Mouse (Mus musculus): Measurements from ENCODE around the gene Taar1. TPM values are rescaled to one million over a fixed set of nuclear protein-coding genes. Genes with fewer than 3 reads are reported as not detected.

The Taar1 gene
- polyA plus RNA-seq (2012; rRNA removed), result not detected in 2 replicates

DNA sequence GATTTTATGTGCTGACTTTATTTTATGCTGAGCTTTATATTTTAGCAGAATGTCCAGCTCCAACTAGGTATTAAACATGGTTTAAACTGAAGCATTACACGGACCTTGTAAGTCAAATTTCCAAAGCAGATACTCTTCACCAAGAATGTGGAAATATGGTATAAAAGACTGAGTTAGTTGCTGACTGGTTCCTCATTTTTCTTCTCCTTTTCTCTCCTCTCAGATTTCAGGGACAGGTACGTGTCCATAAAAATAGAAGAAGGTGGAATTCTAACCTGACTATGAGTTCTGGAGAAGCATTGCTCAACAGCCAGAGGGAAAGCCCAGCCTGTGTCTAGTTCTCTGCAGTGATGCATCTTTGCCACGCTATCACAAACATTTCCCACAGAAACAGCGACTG, at the start of gene Taar1:
Gene Taar1, plus strand, starts transcription at position 301 of the 400 bp plus-strand sequence.
- 88% methylated on average over 4 of the region's 4 CpGs for WGBS
- no peak for DNase-seq (ENCODE audit: low read depth, low spot score)

DNA sequence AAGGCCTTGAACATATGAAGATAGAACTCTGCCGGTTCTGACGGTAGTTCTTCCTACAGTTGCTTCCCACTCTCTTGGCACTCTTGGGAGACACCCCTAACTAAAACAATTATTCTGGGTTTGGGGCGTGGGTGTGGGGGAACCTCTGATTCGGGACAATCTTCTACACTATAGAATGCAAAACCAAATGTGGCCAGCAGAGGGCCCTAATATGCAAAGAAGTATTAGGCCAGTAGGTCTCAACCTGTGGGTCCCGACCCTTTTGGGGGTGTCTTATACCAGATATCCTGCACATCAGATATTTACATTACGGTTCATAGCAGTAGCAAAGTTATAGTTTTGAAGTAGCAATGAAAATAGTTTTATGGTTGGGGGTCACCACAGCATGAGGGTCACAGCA, 39.5 kb upstream of the Taar1 start:
- DNase-seq (ENCODE audit: low read depth, low spot score), result no peak
- 78% methylated on average over 6 of the region's 6 CpGs for WGBS

DNA sequence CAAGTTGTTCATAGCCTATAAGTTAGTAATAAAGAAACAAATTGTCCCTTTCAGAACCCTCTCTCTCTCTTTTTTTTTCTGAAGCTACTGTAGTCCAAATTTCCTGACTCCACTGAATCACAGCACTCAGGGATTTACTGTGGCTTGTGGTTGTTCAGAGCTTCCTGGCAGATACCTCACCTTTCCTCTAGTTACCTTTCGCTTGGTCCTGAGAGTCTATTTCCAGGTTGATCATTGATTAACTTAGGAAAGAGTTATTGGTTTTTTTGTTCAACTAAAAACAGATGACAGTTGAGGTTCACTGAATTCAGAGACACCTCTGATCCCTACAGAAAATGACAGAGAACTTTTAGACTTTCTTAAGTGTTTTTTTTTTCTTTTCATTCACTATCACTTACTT, 35.2 kb upstream of the Taar1 start:
- no peak for DNase-seq (ENCODE audit: low read depth, low spot score)
- 35% methylated on average over 1 of the region's 1 CpGs for WGBS

DNA sequence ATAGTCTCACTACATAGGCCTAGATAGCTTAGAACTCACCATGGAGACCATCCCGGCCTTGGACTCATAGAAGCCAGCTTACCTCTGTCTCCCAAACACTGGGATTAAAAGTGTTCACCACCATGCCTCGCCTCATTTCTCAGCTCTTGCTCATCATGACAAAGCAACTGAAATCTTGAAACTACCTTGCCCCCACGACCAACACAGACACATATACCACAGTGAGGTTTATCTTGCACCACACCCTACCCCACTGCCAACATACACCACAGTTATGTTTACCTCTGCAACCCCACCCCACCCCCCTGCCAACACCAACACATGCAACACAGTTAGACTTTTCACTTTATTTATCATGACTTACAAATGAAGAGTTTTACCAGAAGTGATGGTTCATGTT, 34.1 kb upstream of the Taar1 start:
- no peak for DNase-seq (ENCODE audit: low read depth, low spot score)
- WGBS, result 77% methylated on average over 3 of the region's 3 CpGs

DNA sequence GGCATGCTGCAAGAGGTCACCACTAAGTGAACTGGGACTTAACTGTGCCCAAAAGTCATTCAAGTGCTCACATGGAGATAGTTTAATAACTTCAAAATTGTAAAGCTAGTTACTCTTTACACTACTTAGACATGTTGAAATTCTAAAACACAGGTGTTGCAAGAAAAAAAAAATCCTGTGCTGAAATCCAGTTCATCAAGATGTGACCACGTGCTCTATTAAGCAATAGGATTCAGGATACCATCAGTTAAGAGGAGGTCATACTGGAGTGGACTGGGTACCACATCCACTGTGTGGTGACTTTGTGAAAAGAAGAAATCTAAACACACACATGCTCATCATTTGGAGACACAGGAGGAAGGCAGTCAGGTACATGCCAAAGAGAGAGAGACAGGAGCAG, 27.2 kb upstream of the Taar1 start:
- DNase-seq (ENCODE audit: low read depth, low spot score), result no peak
- WGBS, result 80% methylated on average over 1 of the region's 1 CpGs

DNA sequence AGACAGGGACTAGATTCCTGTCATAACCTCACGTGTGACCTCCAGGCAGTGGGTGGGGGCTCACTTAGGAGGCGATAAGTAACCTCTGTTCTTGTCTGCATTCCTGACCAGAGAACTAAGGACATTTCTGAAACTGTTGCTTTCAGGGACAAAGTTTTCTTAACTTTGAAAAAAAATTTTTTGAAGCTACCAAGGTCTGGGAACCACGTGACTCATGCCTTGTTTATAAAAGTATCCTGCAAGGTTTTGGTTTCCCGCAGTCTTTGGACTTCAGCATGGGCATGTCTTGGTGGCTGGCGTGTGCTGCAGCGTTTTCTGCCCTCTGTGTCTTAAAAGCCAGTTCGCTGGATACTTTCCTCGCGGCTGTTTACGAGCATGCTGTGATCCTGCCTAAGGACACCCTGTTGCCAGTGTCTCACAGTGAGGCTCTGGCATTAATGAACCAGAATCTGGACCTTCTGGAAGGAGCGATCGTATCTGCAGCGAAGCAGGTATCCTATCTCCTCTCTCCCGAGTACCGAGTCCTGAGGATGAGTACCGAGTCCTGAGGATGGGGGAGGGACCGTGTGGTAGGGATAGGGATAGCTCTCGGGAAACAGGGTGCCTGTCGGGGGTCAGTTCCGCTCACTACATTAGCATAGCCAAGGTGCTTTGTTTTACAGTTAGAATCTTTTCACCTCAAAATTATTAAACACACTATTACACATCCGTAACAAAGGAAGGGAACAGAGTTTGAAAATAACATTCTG, 25.4 kb upstream of the Taar1 start, which contains the start of gene Vnn1:
Gene Vnn1, plus strand, starts transcription at position 88 of the 749 bp plus-strand sequence.
- 14% methylated on average over 21 of the region's 21 CpGs for WGBS
- no peak for DNase-seq (ENCODE audit: low read depth, low spot score)

DNA sequence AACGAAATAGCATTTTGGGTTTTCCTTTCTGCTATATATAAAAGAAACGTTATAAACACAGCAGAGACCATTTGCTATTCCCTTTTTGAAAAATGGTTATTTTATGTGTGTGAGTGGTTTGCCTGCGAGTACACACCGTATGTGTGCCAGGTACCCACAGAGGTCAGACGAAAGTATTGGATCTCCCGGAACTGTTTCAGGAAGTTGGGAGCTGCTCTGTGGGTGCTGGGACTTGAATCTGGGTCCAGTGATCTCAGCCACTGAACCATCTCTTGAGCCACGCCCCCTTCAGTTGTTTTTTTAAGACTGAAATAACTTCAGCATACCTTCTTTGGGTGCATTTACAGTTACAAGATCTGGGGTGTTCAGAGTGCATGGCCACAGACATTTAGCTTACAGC, 24.8 kb upstream of the Taar1 start:
- WGBS, result 46% methylated on average over 7 of the region's 7 CpGs
- no peak for DNase-seq (ENCODE audit: low read depth, low spot score)

DNA sequence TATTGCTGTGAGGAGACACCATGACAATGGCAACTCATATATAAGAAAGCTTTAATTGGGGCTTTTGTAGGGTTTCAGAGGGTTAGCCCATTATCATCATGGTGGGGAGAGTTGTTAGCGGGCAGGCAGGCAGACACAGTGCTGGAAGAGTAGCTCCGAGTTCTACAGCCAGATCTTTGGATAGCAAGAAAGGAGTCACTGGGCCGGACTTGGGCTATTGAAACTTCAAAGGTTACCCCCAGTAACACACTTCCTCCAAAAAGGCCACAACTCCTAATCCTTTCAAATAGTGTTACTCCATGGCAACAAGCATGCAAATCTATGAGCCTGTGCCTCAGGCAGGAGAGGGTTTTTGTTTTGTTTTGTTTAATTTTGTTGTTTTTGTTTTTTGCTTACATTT, 19.0 kb upstream of the Taar1 start:
- no peak for DNase-seq (ENCODE audit: low read depth, low spot score)
- 88% methylated on average over 3 of the region's 3 CpGs for WGBS

DNA sequence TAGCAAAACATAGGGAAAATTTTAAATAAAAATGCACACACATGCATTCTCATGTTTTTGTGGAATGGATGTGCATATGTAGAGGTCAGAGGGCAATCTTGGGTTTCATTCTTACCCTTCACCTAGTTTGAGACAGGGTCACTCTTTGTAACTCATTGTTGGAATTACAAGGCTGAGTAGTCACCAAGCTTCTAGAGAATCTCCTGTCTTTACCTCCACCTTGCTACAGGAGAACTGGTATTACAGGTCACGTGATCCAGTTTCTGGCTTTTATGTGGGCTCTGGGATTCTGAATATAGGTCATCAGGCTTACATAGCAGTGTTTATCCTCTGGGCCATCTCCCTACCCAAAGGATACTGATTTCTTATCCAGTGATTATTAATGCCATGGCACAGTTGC, 14.5 kb upstream of the Taar1 start:
- 86% methylated on average over 1 of the region's 1 CpGs for WGBS
- no peak for DNase-seq (ENCODE audit: low read depth, low spot score)

DNA sequence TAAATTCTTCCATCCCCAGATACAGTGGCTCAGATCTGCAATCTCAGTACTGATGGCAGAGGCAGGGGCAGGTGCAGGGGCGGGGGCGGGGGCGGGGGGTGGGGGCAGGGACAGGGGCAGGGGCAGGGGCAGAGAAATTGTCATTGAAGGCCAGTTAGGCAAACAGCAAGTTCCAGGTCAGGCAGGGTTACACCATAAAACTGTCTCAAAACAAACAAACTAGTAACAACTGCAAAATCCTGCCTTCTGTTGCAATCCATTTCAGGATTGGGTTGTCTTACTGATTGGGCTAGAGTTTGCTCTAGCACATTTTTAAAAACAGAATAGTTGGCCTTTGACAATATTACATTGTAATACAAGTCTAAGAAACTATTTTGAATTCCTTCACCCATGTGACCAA, 2.3 kb downstream of the Taar1 start:
- DNase-seq (ENCODE audit: low read depth, low spot score), result no peak
- 31% methylated on average over 3 of the region's 3 CpGs for WGBS

DNA sequence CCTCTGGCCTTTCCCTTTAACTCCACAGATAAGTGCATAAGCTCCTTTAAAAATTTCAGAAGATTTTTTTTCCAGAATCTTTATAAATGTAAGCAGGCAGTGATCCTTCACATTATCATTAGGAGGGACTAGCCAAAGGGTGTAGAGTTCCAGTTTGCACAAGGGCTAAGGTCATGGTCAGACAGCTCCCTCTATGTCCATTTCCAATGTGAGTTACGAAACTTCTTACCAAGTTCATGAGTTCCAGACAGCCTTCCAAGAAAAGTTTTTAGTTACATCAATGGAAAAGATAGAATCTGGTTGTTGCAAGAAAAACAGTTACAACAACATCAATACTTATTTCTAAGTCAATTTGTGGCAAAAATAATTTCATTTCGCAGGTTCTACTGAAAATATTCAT, 3.8 kb downstream of the Taar1 start:
- no peak for DNase-seq (ENCODE audit: low read depth, low spot score)
- WGBS, result 84% methylated on average over 2 of the region's 2 CpGs

DNA sequence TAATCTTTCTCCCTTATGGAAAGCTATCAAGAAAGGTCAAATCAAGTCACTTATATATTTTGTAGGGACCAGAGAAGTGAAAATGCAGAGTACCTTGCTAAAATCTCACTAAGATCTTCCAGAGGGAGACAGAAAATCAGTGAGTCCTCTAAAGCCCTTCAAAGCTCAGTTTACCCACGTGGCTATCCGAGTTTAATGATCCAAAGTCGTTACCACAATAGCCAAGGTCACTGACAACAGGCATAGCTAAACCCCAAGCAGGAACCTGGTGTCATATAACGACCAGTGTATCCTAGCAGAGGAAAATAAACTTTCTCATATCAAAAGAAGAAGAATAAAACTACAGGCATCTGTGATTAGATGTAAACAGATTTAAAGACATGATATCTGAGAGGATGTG, 17.5 kb downstream of the Taar1 start:
- DNase-seq (ENCODE audit: low read depth, low spot score), result no peak
- 19% methylated on average over 4 of the region's 4 CpGs for WGBS

DNA sequence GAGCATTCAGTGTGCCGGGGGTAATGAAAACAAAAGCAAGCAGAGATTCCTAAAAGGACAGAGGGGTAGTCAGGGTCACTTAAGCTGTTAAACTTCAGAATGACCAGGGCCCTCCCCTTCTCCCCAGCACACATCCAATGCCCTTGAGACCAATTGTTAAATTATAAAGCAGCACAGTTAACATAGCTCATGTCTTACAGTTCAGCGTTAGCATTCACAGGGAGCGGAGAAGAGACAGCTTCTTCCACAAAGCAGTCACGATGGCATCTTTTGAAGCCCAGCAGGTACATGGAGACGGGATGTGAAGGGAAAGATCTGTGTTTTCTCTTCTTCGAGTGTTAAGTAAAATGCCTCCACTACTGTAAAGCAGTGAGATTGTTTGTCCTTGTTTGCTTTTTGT, 18.2 kb downstream of the Taar1 start, which contains the start of gene Taar2:
Gene Taar2, plus strand, starts transcription at position 261 of the 400 bp plus-strand sequence.
- WGBS, result 32% methylated on average over 6 of the region's 6 CpGs
- no peak for DNase-seq (ENCODE audit: low read depth, low spot score)

DNA sequence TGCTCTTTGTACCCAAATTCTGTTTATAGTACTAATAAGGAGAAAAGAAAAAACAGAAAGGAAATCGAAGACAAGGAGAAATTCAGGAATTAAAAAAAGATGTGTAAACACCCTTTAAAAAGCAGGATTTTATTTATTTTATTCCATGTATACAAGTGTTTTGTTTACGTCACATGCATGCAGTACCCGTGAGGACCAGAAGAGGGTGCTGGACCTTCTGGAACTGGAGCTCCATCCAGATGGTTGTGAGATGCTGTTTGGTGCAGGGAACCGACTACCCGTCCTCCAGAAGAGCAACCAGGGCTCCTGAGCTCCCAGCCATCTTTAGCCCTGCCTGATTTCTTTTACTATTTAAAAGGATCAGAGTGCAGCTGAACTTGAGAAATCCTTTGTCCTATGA, 22.3 kb downstream of the Taar1 start:
- no peak for DNase-seq (ENCODE audit: low read depth, low spot score)
- 75% methylated on average over 5 of the region's 5 CpGs for WGBS

DNA sequence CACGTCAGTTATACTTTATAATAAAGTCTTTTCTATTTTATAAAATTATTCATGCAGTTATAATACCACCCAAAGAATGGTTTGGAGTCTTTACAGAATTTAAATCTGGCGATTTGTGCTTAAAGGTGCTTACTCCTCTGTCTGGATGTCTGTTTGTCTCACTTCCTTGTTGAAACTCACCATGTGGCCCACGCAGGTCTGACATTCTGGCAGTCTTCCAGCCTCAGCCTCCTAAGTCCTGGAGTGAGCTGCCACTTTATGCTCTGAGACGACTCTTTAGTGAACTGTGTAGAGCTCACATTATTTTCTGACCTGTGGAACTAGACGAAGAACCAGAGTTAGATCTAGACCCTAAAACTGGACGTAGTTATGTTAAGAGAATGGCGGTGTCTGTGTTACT, 27.9 kb downstream of the Taar1 start:
- WGBS, result 39% methylated on average over 7 of the region's 7 CpGs
- DNase-seq (ENCODE audit: low read depth, low spot score), result no peak

DNA sequence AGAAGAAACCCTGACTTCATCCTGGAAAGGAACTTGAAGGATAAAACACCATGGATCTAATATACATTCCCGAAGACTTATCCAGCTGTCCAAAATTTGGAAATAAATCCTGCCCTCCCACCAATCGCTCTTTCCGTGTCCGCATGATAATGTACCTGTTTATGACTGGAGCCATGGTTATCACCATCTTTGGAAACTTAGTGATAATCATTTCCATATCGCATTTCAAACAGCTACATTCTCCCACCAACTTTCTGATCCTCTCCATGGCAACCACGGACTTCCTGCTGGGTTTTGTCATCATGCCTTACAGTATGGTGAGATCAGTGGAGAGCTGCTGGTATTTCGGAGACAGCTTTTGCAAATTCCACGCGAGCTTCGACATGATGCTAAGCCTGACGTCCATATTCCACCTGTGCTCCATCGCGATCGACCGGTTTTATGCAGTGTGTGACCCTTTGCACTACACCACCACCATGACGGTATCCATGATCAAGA, 29.4 kb downstream of the Taar1 start, which contains the start of gene Taar3:
Gene Taar3, plus strand, starts transcription at position 51 of the 498 bp plus-strand sequence.
- no peak for DNase-seq (ENCODE audit: low read depth, low spot score)
- 92% methylated on average over 16 of the region's 16 CpGs for WGBS

DNA sequence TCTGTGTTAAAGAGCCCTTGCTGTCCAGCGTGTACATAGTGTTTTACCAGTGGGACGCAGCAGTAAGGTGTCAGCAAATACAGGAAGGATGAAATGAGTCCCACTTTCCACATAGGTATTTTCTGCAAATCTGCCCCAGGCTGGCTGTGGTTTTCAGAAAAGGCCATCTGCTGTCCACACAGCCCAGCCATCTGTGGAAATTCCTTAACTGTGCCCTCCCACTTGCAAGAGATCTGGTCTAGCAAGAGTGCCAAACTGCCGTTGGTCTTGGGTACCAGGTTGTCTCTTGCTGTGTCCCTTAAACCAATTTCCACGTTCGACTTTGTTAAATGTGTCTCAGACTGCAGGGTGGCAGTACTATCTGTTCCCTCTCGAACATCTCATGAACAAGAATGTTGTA, 31.6 kb downstream of the Taar1 start:
- whole genome bisulfite sequencing, result 71% methylated on average over 6 of the region's 6 CpGs
- no peak for DNase-seq (ENCODE audit: low read depth, low spot score)

DNA sequence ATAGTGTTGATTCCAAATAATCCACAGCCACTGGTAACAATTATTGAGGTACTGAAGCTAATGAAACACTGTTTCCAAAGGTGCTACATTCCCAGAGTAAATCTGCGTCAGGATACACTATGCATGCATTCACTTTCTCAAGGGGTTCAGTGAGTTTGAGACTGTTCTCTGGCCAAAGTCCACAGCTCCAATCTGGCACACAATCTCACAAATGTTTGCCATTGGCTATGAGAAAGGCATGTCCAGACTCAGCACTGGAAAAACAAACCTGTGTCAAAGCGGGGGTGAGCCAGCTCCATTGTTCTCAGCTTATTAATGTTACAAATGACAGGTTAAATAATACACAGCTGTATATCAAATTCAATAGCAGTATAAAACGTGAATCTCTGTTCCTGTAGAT, 38.9 kb downstream of the Taar1 start:
- DNase-seq (ENCODE audit: low read depth, low spot score), result no peak
- WGBS, result 22% methylated on average over 3 of the region's 3 CpGs

DNA sequence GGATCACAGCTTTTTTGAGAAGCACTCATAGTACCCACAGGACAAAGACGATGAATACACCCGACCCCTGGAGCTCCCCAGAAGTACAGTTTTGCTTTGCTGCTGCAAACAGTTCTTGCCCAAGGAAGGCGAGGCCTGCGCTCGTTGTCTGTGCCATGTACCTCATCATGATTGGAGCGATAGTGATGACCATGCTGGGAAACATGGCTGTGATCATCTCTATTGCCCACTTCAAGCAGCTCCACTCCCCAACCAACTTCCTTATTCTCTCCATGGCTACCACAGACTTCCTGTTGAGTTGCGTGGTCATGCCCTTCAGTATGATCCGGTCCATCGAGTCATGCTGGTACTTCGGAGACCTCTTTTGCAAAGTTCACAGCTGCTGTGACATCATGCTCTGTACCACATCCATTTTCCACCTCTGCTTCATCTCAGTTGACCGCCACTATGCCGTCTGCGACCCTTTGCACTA, 40.3 kb downstream of the Taar1 start, which contains the start of gene Taar4:
Gene Taar4, plus strand, starts transcription at position 51 of the 472 bp plus-strand sequence.
- no peak for DNase-seq (ENCODE audit: low read depth, low spot score)
- 88% methylated on average over 13 of the region's 13 CpGs for WGBS

DNA sequence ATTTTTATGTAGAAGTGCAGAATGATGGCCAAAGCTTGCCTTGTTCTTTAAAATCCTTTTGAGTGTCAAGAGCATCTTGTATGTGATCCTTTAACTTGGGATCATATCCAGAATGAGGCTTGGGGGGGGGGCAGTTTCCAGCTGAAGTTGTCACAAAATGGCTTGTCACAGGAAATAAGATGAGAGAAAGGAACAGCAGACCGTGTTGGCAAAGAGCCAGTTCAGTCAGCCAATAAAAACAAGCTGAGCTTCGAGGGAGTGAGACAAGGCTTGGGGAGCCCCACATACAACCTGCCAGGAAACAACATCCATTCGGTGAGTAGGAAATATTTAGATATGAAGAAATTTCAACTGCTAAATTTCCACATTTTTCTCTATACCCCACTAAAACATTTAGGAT, 43.3 kb downstream of the Taar1 start:
- 31% methylated on average over 3 of the region's 3 CpGs for WGBS
- no peak for DNase-seq (ENCODE audit: low read depth, low spot score)

DNA sequence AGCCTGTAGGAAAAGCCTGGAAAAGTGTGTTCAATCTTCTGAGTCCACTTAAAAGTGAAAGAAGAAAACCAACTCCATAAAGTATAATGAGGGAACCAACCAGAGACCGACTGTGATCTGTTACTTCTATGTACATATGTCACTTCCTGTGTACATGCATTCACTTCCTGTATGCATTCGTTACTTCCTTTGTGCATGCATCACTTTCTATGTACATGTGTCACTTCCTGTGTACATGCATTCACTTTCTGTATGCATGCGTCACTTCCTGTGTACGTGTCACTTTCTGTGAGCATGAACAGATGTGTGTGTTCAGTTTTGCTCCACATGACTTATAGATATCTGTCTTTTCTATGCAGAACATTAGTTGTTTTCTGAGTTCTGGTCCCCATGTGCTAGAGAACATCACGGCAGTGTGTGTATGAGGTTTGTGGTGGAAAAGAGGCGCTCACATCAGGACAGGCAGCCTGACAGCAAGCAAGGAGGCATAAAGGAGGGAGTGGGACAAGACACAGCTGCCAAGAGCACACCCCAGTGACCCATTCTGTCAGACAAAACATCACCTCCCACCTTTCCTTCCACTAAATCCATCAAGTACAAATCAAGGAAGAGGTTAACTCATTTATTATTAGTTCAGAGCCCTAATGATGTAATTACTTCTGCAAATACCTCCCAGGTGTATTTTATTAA, 44.9 kb downstream of the Taar1 start:
- 86% methylated on average over 6 of the region's 6 CpGs for WGBS
- no peak for DNase-seq (ENCODE audit: low read depth, low spot score)

All from large intestine, adult 2 months (tissue).